Mouse (Mus musculus): ENCODE results near the gene Rab11fip5.

DNA sequence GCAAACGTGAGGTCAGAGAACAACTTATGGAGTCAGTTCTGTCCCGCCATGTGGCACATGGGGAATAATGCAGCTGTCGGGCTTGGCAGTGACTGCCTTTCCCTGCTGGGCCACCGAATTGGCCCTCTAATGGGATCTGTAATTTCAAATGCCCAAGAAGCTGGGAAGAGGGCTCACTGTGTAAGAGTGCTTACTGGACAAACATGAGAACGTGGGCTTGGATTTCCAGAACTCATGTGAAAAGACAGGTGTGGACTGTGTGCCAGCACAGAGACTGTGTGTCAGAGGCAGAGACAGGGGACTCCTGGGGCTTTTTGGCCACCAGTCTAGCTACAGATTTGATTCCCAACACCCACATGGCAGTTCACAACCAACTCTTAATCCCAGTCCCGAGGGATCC is 19.7 kb downstream of the Rab11fip5 start:
- no peak for TF ChIP-seq CTCF (IDR thresholded peaks at IDR 0.05; ENCODE audit: borderline replicate concordance, control insufficient read depth, extremely low read depth, insufficient read depth, low read length, poor library complexity)
- no peak for TF ChIP-seq POLR2A (IDR thresholded peaks at IDR 0.05; ENCODE audit: control insufficient read depth, extremely low read depth, insufficient read depth, low read length, poor library complexity)

All from thymus, adult 2 months (tissue).